Mouse (Mus musculus): ENCODE data around the gene Gbp2b.
A peak's percentile ranks its signal among the peaks of the same experiment; 100 is the strongest.

The Gbp2b gene

DNA sequence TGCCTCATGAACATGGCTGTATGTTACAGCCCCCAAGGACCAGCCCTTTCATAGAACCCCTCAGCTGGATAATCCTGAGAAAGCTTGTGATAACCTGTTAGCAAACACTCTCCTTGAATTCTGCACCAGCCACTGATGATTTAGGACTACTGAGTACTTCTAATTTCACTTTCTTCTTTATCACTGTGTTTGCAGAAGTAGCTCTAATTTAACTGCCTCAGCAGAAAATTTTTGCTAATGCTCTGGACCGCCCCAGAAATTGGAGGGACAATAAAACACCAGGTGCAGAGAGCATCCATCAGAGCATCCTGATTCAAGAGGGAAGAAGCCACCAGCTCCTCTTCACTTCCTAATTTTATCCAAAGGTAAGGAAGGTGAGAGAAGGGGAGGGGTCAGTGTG is at the start of gene Gbp2b:
Gene Gbp2b, plus strand, starts transcription at position 301 of the 400 bp plus-strand sequence.
- no peak for DNase-seq

DNA sequence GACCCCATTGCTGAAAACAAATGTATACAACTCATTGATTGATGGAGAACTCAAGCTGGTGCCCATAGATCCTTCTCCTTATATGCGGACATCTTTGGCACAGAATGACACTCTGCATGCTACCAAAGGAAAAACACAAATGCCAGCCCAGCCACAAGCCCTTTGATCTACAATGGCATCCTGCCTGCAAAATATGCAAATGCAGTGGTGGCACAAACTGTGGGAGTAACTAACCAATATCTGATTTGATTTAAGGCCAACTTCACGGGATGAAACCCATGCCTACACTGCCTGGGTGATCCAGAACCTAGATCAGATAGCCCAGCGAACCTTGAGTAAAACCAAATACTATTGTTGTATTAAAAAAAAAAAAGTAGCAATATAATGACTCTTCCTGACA is 48.0 kb upstream of the Gbp2b start:
- DNase-seq, result no peak

DNA sequence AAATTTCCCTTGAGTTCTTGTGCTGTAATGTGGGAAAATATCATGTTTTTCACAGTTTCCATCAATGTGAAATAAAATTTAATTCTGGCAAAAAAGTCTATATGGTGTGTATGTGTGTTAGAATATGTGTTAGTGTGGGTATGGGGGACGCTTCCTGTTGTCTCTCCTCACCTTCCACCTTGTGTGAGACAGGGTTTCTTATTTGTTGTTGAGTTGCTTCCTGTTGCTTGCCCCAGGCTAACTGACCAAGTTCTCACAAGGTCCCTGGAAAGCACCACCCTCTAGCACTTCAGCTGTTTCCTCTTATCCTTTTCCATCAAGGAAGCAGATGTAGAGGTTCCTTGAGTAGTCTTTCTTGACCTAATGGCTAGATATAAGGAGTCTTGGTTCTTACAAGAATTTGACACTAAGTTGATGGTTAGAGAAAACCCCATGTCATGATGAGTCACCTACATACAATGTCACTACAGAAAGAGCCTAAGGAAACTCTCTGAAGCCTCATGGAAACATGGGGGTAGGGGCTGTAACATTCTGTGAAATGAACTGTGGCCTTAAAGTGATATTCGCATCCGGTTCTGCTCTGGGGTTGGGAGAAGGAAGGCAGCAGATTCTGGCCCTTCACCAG is 44.5 kb upstream of the Gbp2b start:
- no peak for DNase-seq

DNA sequence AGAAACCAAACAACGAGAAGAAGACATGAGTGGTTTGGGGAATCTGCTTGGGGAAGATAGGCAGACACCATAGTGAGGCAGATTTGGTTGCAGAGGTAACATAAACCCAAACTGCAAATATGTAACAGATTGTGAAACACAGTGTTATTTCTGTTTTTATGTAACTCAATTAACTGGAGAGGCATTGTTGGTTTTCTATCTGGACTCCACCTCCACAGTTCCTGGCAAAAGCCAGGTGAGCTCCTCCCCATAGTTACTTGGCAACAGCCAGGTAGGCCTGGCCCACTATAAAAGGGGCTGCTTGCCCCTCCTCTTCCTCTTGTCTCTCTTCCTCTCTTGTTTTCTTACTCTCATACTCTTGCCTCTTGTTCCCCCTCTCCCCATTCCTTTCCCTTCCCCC is 40.0 kb upstream of the Gbp2b start:
- DNase-seq, result no peak

DNA sequence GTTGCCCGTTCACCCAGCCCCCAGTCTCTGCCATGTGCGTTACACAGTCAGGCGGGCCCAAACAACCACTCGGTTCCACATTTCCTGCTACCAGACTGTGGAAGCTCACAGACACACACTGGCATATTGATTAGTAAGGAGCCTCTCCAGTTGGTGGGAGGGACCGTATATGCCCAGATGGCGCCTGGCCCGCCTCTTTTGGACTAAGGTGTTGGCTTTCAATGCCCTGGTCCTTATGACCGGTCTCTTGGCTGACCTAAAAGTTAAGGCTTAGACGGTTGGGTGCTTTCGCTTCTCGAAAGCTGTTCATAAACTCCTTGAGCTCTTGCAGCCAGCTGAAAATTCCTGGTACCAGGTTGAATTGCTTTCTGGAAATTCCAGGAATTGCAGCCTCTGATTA is 39.0 kb upstream of the Gbp2b start:
- DNase-seq, result no peak

DNA sequence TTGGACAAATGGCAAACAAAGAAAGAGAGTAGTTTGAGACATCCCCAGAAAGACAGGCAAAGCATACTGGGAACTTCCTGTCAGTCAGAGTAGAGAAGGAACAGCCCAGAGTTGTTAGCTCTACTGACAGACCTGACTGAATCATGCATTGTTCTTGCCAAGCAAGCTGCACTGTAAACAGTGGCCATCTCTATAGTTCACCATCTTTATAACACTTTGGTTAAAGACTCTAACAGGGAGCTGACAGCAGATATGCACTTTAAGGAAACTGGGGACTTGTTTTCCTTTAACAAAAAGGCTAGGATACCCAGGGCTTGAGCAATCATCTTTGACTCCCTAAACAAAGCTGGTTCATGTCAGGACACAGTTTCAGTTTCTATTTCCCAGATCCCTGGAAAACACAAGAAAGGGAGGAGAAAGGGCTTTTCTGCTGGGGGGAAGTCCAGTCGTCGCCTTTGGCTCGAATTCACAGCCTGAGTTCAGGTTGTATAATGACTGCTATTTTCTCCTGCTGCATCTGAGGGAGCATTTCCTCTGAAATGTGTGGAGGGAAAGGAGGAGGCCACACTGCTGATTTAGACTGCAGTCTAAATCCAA is 34.9 kb upstream of the Gbp2b start, which contains the start of gene Gbp3:
Gene Gbp3, plus strand, starts transcription at position 395 of the 597 bp plus-strand sequence.
- no peak for DNase-seq

DNA sequence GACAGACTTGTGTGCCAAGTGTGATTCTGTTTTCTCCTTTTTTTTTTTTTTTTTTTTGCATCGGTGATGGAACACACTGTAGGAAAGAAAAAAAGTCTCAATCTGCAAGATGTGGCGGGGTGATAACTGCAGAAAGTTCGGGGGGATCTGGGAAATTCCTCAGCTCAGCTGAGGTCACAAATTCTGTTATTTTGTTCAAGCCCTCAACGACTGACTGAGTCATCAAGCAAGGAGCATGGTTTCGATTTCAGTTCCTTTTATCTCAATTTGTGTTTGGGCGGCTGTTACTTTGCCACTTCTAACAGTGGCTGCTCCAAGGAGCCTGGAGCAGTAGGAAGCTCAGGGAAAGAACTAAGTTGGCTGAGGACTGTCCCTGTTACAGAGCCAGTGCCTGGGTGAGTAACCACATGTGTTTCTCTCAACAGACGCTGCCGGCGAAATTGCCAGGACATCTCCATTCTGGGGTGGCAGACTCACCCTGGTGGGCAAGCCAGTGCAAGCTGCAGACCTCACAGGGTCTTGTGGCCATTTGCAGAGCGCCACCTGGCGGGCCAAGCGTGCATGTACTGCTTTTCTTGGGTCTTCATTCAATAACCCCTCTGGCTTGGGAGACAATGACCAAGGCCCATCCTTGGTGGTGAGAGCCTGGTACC is 34.2 kb upstream of the Gbp2b start:
- peak; percentile 78 to 79 for DNase-seq

DNA sequence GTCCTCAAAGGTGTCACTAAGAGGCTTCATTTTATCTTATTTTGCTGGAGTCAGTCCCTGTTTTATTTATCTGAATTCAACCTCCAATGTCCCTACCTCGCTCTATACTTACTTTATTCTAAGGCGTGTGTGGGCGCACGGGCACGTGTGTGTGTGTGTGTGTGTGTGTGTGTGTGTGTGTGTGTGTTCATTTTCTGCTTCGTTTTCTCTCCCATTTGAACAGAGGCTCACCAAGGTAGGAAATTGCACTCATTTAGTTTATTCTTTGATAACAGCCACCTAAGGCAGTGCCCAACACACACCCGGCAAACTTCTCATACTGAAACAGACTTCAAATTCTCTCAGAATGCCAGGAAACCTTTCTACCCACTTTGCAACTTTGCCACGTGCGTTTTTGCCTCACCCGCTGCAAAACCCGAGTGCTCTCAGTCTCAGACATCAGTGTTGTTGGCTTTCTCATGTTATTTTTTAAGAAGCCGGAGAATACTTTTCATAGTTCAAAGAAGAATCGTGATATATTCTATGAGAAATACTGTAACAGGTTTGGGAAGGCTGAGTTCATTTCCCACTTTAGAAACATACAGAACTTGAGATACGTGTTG is 33.5 kb upstream of the Gbp2b start:
- DNase-seq, result no peak

DNA sequence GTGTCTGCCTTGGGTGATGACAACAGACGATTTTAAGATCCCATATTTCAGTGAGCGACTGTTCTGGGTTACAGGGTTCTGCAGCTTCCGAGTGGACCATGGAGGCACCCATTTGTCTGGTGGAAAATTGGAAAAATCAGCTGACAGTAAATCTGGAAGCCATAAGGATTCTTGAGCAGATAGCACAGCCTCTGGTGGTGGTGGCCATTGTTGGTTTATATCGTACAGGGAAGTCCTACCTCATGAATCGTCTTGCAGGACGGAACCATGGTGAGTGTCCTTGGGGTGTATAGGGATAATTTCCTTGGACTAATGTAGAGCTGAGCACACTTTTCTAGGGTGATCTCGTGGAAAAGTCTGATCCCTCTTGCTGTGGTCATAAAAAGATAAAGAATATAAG is 33.0 kb upstream of the Gbp2b start:
- no peak for DNase-seq

DNA sequence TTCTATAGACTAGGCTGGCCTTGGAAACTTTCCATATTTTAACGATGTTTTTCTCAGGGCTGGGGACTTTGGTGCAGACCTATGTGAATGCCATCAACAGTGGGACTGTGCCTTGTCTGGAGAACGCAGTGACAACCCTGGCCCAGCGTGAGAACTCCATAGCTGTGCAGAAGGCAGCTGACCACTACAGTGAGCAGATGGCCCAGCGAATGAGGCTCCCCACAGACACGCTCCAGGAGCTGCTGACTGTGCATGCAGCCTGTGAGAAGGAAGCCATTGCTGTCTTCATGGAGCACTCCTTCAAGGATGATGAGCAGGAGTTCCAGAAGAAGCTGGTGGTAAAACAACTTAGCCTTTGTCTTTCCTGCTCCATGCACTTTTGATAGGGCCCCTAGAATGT is 27.2 kb upstream of the Gbp2b start:
- DNase-seq, result peak; percentile 24 to 25

DNA sequence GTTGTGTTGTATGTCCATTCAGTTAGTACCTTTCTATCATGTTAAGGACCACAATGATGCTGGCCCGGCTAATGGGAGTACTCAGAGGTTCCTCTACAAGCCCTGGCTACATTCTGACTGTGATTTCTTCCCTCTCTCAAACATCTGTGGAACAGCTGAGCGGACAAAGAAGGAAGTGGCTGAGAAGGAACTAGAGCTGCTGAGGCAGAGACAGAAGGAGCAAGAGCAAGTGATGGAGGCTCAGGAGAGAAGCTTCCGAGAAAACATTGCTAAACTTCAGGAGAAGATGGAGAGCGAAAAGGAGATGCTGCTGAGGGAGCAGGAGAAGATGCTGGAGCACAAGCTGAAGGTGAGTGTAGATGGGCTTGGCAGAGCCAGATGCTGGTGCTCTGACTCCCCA is 23.9 kb upstream of the Gbp2b start:
- DNase-seq, result no peak

DNA sequence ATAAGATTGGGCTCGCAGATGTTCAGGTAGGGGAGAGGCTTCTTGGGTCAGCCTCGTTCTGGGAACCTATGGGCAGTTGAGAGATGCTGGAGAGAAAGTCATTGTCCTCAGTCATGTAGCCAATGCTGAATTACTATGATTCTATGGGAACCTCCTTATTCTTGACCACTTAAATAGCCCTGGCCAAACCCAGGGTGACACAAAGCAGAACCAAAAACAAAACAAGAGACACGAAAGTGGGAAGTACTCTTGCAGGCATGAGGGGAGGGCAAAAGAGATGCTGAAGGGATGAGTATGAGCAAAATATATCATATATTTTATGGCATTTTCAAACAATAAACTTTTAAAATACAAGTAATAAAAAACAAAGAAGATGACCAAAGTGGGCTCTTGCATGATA is 17.5 kb upstream of the Gbp2b start:
- no peak for DNase-seq

DNA sequence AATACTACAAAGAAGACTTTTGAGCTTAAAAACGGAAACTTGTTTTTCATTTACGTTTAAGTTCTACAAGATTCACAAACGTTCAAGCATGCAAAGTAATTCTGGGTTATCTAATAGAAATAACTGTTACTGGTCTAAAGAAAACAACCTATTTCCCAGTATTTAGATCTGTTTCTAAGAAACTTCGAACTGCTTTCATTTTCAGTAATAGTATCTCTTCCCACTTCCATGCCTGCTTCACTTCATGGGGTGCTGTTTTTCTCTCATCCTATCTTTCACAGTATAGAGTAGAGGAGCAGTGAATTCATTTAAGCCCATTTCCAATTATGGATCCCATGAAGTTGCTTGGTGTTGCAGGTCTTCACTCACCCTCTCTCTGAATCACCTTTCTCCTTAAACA is 16.3 kb upstream of the Gbp2b start:
- DNase-seq, result no peak

DNA sequence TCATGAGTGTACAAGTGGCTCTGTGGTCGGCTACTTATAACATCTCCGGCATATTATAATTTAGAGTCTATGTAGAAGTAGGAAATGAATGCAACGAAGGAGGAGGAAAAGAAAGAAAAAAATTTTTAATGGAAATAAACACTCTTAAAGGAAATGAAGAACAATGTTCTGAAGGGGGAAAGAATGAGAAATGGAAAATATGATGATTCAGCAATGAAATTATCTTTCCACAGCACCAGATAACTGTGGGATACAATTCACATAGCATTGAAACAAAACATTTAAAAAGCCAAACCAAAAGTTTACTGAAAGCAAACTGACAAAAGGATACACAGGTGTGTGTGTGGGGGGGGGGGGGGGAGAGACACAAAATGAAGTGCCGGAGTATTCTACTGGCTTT is 11.6 kb upstream of the Gbp2b start:
- no peak for DNase-seq

DNA sequence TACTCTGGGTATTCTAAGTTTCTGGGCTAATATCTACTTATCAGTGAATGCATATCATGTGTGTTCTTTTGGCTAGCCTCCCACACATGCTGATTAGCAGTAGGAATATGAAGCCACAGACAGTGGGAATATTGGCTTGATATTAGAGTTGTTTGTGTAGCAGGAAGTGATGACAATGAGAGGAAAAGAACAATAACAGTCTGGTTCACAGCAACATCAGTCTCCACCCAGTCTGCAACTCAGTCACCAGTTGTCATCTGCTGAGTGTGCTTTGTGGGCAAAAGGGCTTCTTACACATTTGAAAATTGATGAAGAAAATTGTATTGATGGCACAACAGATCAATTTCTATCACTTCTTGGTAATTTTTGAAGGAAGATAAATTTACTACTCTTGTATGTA is 7.3 kb upstream of the Gbp2b start:
- no peak for DNase-seq

DNA sequence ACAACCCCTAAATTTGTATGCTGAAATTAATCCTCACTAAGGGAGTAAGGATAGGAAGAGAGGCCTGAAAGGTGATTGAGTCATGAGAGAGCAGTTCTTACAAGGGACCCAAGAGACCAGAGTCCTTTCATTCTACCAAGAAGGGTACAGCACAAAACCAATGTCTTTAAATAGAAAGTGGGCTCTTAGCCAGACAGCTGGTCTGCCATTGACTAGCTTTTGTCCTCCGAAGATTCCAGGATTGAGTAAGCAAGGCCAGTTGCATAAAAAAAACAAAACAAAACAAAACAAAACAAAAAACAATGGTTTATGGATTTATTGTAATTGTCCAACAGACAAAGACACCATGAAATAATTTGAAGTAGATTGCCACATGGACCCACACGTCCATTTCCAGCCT is 5.8 kb upstream of the Gbp2b start:
- no peak for DNase-seq

DNA sequence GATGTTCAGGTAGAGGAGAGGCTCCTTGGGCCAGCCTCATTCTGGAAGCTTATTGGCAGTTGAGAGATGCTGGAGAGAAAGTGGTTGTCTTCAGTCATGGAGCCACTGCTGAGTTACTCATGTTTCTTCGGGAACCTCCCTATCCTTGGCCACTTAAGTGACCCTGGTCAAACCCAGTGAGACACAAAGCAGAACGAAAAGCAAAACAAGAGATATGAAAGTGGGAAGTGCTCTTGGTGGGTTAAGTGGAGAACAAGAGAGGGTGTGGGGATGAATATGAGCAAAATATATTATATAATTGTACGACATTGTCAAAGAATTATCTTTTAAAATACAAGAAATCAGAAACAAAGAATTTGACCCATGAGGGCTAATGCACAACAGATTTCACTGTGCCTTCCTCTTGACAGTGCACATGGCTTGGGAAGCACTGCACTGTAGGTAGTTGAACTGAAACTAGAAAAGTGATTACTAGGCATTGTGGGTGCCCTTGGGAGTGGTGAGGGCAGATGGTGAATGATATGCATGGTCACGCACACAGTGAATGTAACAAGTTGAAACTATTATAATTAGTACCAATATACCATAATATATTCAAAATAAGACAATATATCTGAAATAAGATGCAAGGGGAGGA is 4.1 kb upstream of the Gbp2b start:
- no peak for DNase-seq

DNA sequence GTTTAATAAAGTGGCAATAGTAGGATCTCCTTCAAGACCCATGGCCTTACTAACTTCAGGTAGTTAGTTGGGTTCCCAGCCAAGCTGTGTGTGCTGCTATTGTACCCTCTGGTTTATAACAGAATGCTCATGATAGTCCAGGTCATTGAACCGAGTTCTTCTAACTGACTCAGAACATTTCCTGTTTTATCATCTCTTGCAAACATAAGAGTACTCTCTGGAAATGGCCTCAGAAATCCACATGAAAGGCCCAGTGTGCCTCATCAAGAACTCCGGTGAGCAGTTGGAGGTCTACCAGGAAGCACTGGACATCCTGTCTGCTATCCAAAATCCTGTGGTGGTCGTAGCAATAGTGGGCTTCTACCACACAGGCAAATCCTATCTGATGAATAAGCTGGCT is 3.3 kb downstream of the Gbp2b start:
- no peak for DNase-seq

DNA sequence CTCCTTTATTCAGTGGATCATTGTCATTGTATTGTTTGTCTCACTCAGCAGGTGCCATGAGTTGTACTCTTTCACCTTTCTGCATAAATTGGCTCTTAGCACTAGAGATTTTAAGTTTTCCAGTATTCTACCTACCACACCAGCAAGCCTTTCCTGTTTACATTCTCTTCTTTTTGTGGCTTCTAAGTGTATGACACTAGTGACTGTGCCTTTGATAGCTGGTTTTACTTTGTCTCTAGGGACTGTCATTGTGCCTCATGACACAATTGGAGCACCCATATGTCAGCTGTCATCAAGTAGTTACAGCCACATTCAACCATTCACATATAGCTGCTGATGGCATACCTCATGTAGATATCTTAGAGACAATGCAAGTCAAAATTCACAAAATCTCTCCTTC is 7.0 kb downstream of the Gbp2b start:
- no peak for DNase-seq

DNA sequence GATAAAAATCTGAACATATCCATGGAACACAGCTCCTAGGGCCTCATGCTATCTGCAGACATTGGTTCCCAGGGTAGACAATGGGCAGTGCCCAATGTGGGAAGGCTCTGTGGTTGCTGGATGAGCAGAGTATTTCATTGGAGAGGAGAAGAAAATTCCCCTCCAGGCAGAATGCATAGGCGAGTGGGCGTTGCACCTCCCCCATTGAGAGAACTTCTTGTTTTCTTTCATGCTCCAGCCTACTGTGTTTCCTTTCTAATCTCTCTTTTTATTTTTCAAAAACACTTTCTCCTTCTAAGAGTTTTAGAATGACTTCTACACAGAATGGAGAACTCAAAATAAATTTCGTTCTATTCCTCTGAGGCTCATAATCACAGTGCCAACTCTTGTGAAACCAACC is 24.0 kb downstream of the Gbp2b start:
- DNase-seq, result no peak

DNA sequence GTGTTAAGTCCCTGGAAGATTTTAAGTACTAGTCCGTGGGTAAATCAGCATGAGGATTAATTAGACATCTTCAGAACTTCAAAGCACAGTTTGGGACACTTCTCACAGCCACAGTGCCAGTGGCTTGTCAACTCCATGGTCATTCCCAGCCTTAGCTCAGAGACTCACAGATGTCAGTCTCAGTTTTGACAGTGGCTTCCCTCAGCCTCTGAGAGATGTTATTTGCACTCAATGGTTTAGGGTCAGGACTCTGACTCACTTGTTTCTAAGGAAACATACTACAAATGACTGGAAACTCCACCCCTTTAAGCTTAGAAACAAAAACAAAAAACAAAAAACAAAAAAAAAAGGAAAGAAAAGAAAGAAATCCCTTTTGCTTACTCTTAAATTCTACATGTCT is 25.0 kb downstream of the Gbp2b start:
- DNase-seq, result no peak

DNA sequence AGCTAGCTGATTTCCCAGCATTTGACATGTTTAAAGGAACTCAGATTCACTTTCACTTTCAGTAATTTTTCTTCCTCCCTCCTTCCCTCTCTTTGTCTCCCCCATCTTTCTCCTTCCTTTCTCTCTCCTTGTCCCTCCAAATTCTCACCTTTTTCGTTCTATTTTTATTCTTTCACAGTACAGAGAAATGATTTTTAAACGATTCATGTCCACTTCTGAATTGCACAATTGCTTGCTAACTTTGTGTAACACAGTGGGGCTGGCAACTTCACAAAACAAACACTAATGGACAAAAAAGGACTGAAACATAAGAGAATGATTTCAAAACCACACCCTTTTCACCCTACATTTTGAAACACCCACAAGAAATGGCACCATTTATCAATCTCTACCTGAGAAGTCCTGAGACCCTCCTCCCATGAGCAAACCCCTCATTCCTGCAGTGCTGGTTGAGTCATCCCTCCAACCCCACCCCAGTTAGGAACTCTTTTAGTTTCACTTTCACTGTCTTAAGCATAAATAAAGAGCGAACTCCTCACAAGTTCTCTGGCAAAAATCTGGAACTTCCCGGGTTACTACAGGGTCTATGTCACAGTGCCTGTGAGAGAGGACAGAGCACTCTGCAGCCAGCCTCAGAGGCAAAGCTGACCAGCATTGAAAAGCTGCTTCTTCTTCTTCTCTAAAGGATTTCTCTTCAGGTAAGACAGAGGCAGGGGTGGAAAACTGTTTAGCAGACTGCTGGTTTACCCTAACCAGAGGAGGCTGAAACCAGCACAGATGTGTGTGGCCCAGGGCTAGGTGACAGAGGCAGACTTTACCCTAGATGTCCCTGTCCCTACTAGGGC is 25.7 kb downstream of the Gbp2b start, which contains the start of gene Gbp2:
Gene Gbp2, plus strand, starts transcription at position 492 of the 845 bp plus-strand sequence.
- no peak for DNase-seq

Measured in cerebellum, postnatal 36 days (tissue).